Mouse (Mus musculus): ENCODE data around the gene Pdzd8.

Pdzd8 gene

DNA sequence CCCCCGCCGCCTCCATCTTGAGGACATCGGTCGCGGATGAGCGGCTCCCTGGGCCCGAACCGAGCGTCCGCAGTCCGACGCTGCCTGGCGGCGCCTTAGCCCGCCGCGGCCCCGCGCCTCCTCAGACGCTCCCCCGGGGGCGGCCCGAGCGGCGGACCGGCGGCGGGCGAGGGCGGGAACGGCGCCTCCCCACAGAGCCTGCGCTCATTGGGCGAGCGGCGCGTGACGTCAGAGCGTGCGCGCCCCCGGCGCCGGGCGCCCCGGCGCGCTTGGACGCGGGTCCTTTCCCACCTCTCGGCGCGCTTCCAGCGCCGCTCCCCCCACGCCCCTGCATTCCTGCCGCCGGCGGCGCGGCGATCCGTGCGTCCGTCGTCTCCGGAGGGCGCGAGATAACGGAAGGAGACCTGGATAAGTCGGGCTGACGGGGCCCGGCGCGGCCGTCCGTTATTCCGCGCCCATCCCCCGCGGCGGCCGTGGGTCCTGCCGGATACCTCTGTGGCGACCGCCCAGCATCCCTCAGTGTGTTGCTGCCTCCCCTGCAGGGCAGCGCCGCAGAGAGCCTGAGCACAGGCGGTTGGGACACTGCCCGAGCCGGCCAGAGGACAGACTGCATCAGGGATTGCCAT lies at the start of gene Pdzd8:
Gene Pdzd8 (minus strand): TSS at position 123 of the 626 bp plus-strand sequence.
- DNase-seq, result peak; percentile 86

GRCm38 (mm10) chr19:59393777-59394441 lies 48.3 kb upstream of the Pdzd8 start:
- DNase-seq, result no peak

DNA sequence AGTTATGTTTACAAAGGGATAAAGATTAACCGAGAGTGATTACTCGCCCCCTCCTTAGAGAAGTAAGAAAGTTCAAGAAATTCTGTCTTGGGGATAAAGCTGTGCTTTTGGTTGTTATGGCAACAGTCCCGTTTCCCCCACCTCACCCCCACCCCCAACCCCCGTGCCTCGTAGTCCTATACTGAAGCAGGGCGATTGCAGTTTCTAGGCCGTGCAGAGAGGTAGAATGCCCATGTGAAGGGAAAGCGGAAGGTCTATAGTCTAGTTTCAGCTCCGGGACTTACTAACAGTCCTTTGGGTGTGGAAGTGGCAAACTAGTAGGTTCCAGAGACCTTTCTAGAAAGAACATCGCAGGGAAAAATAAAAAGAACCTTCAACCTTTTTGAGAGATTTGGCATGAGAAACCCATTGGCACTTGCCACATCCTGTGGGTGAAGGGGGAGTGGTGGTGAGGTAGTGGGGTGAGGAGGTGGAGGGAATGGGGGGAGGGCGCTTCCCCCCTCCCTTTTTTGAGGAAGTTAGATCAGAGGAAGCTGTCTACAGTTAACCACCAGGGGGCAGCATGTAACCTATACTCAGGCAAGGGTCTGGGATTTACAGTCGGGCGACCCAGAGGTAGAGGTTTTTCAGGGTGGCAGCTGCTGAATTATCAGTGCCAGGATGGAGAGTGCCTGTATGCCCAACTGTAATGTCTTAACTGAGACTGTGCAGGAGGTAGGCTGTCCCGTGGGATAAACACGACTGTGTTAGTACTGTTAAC lies 43.4 kb upstream of the Pdzd8 start:
- DNase-seq, result peak; percentile 24

- DNase-seq, result no peak
Measured at GRCm38 (mm10) chr19:59388399-59388798, 42.8 kb upstream of the Pdzd8 start.

DNA sequence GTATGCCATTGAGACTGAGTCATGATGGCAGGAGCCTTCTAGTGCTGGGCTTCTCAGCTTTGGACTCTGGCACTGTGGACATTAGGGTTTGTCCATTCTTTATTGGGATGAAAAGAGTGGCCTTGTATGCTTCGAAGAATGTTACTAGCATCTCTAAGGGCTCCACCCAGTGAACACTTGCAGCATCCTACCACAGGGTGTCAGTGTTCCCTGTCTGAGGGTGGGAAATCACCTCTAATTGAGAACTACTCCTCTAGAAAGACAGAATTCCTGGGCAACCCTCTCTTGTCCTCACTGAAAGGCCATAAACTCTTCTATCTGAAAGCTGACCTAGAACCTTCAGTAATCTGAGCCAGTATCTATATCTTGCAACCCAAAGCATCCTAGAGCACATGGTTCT lies 41.6 kb upstream of the Pdzd8 start:
- no peak for DNase-seq

DNA sequence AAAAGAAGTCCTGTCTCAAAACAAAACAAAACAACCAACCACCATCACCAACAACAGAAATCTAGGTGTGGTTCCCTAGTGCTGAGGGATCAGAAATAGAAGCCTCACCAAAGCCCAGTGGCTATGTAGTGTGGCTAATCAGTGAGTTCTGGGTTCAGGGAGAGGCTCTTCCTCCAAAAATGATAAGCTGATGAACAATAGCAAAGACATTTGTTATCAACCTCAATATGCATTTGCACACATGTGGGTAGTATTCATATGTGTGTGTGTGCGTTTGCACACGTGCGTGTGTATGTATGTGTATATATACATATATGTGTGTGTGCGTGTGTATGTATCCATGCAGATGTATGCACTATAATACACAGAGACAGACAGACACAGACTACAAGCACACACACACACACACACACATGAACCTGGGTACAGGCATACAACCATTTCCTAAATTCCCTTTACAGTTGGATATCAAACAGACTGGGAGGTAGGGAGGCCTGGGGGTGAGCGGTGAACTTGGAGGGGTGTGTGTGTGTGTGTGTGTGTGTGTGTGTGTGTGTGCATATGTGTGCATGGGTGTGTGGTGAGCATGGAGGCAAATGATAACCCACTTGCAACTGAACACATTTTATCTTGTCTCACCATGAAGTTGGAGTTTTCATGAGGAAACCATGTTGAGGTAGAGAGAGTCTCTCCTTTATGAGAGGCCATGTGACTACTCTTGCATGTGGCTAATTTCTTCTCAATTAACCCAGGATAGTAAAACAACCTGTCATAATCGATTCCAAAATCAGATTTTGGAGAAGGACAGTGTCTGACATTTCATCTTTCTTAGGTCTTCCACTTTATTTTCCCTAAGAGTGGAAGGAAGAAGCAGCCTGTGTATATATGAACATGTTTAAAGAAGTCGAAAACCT lies 39.3 kb upstream of the Pdzd8 start:
- DNase-seq, result no peak

- no peak for DNase-seq
Measured at GRCm38 (mm10) chr19:59382416-59382917, 36.9 kb upstream of the Pdzd8 start.

DNA sequence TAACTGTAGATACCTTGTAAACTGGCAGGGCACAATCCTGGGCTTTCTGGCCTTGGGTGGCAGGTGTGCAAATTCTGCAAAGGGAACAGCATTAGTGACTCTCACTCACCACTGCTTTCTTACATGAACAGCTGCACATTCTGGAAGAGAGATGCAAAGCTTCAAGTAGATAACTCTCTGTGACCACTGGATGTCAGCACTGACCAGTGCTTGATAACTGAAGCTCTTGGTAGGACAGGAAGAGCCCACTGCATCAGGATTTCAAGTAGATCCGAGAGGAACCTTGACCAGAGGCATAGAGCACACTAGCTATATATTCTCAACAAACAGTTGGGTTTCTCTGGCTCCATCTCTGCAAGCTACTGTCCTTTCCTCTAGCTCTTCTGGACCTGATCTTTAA lies 34.4 kb upstream of the Pdzd8 start:
- DNase-seq, result no peak

DNA sequence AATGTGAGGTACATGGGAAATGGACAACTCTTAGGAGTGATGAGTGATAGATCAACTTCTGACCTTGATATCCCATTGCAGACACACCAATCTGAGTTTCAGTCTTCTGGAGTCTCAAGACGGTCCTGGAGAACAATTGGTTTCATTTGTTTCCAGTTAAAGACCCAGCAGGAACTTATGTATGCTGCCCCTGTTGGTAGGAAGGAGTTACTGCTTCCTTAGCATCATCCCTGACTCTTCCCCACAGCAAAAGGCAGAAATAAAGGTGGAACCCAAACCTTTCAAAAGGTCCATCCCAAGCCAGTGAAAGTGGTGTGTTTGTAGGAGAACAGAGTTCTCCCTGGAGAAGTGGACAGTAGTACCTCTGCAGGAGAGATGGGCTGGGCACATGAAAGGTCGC lies 30.9 kb upstream of the Pdzd8 start:
- DNase-seq, result no peak

GRCm38 (mm10) chr19:59374940-59375339 lies 29.4 kb upstream of the Pdzd8 start:
- DNase-seq, result no peak

DNA sequence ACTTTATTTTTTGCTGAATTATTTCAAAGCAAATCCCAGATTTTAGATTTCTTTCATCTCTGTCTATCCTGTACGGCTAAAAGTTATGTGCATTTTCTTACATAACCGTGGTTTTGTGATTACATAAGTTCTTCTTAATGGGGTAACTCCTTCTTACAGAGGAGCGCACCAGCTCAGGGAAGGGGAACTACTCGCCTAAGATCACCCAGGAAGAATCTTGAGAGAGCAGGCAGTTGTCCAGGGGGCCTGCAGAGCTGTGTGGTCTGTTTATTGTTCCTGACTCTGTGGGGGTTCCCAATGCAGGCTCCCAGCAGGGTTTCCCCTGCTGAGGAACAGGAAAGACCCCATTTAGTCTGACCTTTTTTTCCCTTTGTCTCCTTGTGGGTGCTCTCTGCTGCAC lies 27.3 kb upstream of the Pdzd8 start:
- no peak for DNase-seq

DNA sequence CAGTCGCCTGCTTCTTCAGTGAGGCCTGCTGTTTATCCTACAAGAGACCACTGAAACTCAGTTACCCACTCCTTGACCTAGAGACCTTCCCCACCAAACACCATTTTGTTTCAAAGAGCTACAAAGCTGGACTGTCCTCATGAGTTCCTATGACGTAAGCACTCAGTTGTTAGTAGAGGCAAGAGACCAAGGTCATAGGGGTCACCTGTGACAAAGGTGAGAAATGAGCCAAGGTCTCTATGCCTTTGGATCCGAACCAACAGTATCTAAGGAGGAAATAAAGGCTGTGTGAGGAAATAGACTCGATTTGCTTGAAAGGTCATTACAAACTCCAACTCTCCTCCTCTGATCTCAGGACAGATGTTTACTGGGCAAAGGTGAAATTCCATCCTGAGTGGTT lies 25.4 kb upstream of the Pdzd8 start:
- no peak for DNase-seq

GRCm38 (mm10) chr19:59367892-59368291 lies 22.3 kb upstream of the Pdzd8 start:
- DNase-seq, result no peak

GRCm38 (mm10) chr19:59366724-59367123 lies 21.1 kb upstream of the Pdzd8 start:
- DNase-seq, result no peak

DNA sequence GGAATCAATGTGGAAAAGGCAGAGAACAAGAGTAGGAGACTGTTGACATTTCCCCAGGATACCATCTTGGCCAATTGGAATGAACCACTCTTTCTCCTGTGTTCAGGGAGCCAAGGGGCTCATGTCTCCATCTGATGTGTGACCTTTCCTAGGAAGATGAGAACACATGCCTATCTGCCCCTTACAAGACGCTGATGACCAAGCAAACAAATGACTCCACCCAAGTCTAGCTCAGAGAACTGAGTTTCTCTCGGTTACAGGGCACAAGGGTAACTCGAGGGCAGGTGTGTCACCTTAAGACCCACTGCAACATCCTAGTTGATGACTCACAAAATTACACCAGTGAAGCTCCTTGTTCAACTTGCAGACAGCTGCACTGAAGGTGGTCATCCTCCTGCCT lies 18.1 kb upstream of the Pdzd8 start:
- DNase-seq, result no peak

DNA sequence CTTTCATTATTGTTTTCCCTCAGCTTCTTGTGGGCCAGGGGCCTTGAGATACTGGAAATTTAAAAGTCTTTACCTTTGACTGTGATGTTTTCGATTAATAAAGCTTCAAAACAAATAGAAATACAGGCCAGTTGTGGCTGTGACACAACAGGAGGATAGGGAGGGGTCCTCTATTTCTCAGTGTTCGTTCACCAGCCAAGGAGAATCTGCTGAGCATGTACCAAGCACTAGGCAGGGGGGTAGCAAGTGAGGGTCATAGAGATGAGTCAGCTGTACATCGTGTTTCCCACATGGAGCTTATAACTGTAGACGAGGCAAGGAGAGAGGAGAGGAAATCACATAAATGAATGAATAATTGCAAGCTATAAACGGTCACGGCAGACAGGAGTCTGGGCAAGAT lies 17.1 kb upstream of the Pdzd8 start:
- DNase-seq, result no peak

GRCm38 (mm10) chr19:59360486-59360896 lies 14.9 kb upstream of the Pdzd8 start:
- DNase-seq, result no peak

GRCm38 (mm10) chr19:59359202-59359601 lies 13.6 kb upstream of the Pdzd8 start:
- no peak for DNase-seq

- DNase-seq, result no peak
Measured at GRCm38 (mm10) chr19:59357878-59358277, 12.3 kb upstream of the Pdzd8 start.

DNA sequence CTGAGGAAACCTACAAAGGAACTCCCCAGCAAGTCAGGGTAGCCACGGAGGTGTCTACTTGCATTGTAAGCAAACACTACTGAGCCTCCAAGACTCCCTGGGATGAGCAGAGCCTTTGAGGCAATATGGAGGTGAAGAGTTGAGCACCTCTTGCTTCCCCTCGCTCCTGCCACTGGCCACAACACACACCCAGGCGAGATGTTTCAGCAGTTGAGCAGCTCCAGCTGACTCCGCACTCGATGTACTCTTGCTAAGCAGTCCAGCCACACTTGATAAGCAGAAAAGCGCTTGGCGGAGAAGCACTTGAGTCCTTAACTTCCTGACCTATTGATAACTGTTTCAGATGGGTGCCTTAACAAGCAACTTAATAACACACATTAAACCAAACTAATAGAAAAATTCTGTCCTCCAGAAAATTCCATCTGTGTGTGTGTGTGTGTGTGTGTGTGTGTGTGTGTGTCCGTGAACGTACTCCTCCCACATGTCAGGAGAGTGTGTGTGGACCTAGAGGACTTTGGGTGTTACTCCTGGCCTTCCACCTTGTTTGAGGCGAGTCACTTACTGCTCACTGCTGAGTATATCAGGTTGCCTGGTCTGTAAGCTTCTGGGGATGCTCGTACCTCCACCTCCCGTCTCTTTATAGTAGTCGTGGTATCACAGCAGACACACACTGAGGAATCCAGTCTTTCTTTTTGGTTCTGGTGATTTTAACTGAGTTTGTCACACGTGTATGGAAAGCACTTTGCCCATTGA lies 11.4 kb upstream of the Pdzd8 start:
- no peak for DNase-seq

DNA sequence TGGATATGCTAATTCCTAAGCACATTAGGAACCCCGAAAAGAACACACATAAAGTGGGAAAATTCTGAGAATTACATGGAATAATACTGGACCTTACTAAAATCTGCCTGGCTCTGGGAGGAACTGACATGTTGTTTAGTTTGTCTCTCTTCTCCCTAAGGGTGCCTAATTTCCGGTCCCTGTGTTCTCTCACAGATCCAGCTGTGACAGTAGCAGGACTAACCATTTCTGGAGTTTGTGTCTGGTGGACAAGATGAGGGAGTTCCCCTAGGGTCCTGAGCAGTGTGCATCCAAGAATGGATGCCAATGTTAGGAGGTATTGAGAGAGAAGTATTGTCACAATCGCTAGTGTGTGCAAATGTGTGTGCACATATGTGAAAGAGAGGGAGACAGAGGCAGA lies 10.8 kb upstream of the Pdzd8 start:
- DNase-seq, result no peak

DNA sequence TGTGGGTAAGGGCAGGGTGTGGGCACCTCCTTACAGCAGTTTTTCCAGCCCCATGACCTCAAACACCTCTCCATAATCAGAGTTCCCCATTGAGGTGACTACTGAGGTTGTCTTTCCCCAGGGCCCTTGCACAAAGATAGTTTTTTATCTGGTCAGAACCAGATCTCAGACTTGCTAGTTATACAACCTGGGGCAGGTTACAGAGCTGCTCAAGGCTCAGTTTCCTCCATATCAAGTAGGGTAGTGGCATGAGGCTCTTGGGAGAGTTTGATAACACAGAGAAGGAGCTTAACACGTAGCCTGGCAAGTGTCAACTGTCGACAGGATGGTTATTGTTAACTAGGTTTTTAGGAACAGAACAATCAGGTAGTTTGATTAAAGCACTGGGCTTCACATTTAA lies 9.3 kb upstream of the Pdzd8 start:
- no peak for DNase-seq
